Mouse (Mus musculus): ENCODE data around the gene Atad1. TPM values are rescaled to one million over a fixed set of nuclear protein-coding genes. Genes with fewer than 3 reads are reported as not detected.

Gene Atad1
- polyA plus RNA-seq, 1 experiment from 2014 or later: 66.5 TPM

- no peak for ATAC-seq (ENCODE audit: low read depth)
- H3K36me3 ChIP-seq (ENCODE audit: control insufficient read depth, insufficient read depth, low read length): peaks cover 6% of the 10 kb centered on the region; the same call in 1 of the 2 replicates
- no peak overlapping the region for H3K27ac ChIP-seq (replicated peaks; ENCODE audit: low read depth, low read length)
- 0 out of 2 replicates have a peak, but pooled peaks cover 4% of the 10 kb centered on the region for H3K9me3 ChIP-seq (ENCODE audit: control insufficient read depth, low read length)
- H3K4me3 ChIP-seq (ENCODE audit: low read depth, low read length): no peak overlapping the region
- WGBS: 48% methylated on average over 10 of the region's 10 CpGs
- no peak overlapping the region for H3K4me2 ChIP-seq (ENCODE audit: low read depth, low read length)
- no peaks in the 10 kb centered on the region for H3K4me1 ChIP-seq (ENCODE audit: control insufficient read depth, insufficient read depth, low read length)
- H3K27me3 ChIP-seq (replicated peaks; ENCODE audit: control insufficient read depth, insufficient read depth, low read length): no peaks in the 10 kb centered on the region
- no peak for DNase-seq (ENCODE audit: low spot score)
- no peak overlapping the region for H3K9ac ChIP-seq (ENCODE audit: low read depth, low read length)
These were observed 91.5 kb downstream of the Atad1 start for GRCm38 (mm10) chr19:32648019-32648571.

GRCm38 (mm10) chr19:32646382-32646781 is 93.2 kb downstream of the Atad1 start:
- H3K36me3 ChIP-seq (ENCODE audit: control insufficient read depth, insufficient read depth, low read length): peaks cover 9% of the 10 kb centered on the region; the same call in 1 of the 2 replicates
- no peak overlapping the region for H3K27ac ChIP-seq (replicated peaks; ENCODE audit: low read depth, low read length)
- H3K27me3 ChIP-seq (replicated peaks; ENCODE audit: control insufficient read depth, insufficient read depth, low read length): no peaks in the 10 kb centered on the region
- ATAC-seq (ENCODE audit: low read depth) (no peak), DNase-seq (ENCODE audit: low spot score) (no peak)
- H3K4me1 ChIP-seq (ENCODE audit: control insufficient read depth, insufficient read depth, low read length): no peaks in the 10 kb centered on the region
- H3K4me2 ChIP-seq (ENCODE audit: low read depth, low read length): no peak overlapping the region
- H3K9ac ChIP-seq (ENCODE audit: low read depth, low read length): no peak overlapping the region
- WGBS: 71% methylated on average over 3 of the region's 3 CpGs
- 0 out of 2 replicates have a peak, but pooled peaks cover 4% of the 10 kb centered on the region for H3K9me3 ChIP-seq (ENCODE audit: control insufficient read depth, low read length)
- no peak overlapping the region for H3K4me3 ChIP-seq (ENCODE audit: low read depth, low read length)

- H3K27me3 ChIP-seq (replicated peaks; ENCODE audit: control insufficient read depth, insufficient read depth, low read length): no peaks in the 10 kb centered on the region
- H3K9me3 ChIP-seq (ENCODE audit: control insufficient read depth, low read length): 0 out of 2 replicates have a peak, but pooled peaks cover 4% of the 10 kb centered on the region
- H3K4me2 ChIP-seq (ENCODE audit: low read depth, low read length): no peak overlapping the region
- H3K36me3 ChIP-seq (ENCODE audit: control insufficient read depth, insufficient read depth, low read length): peaks cover 12% of the 10 kb centered on the region; the same call in 1 of the 2 replicates
- no peak overlapping the region for H3K27ac ChIP-seq (replicated peaks; ENCODE audit: low read depth, low read length)
- 80% methylated on average over 7 of the region's 7 CpGs for WGBS
- ATAC-seq (ENCODE audit: low read depth) (no peak), DNase-seq (ENCODE audit: low spot score) (no peak)
- H3K4me3 ChIP-seq (ENCODE audit: low read depth, low read length): no peak overlapping the region
- H3K9ac ChIP-seq (ENCODE audit: low read depth, low read length): no peak overlapping the region
- H3K4me1 ChIP-seq (ENCODE audit: control insufficient read depth, insufficient read depth, low read length): no peaks in the 10 kb centered on the region
These were observed 93.6 kb downstream of the Atad1 start for GRCm38 (mm10) chr19:32645939-32646338.

- peaks cover 18% of the 10 kb centered on the region for H3K36me3 ChIP-seq (ENCODE audit: control insufficient read depth, insufficient read depth, low read length)
- ATAC-seq (ENCODE audit: low read depth) (no peak), DNase-seq (ENCODE audit: low spot score) (no peak)
- no peaks in the 10 kb centered on the region for H3K4me1 ChIP-seq (ENCODE audit: control insufficient read depth, insufficient read depth, low read length)
- H3K27ac ChIP-seq (replicated peaks; ENCODE audit: low read depth, low read length): no peak overlapping the region
- H3K9me3 ChIP-seq (ENCODE audit: control insufficient read depth, low read length): 0 out of 2 replicates have a peak, but pooled peaks cover 4% of the 10 kb centered on the region
- no peak overlapping the region for H3K9ac ChIP-seq (ENCODE audit: low read depth, low read length)
- no peak overlapping the region for H3K4me3 ChIP-seq (ENCODE audit: low read depth, low read length)
- no peak overlapping the region for H3K4me2 ChIP-seq (ENCODE audit: low read depth, low read length)
- 92% methylated on average over 3 of the region's 3 CpGs for WGBS
- H3K27me3 ChIP-seq (replicated peaks; ENCODE audit: control insufficient read depth, insufficient read depth, low read length): no peaks in the 10 kb centered on the region
These were observed 95.9 kb downstream of the Atad1 start for GRCm38 (mm10) chr19:32643642-32644041.

GRCm38 (mm10) chr19:32641995-32642394 is 97.6 kb downstream of the Atad1 start:
- no peaks in the 10 kb centered on the region for H3K27me3 ChIP-seq (replicated peaks; ENCODE audit: control insufficient read depth, insufficient read depth, low read length)
- no peak overlapping the region for H3K27ac ChIP-seq (replicated peaks; ENCODE audit: low read depth, low read length)
- 85% methylated on average over 8 of the region's 8 CpGs for WGBS
- 0 out of 2 replicates have a peak, but pooled peaks cover 4% of the 10 kb centered on the region for H3K9me3 ChIP-seq (ENCODE audit: control insufficient read depth, low read length)
- no peak overlapping the region for H3K9ac ChIP-seq (ENCODE audit: low read depth, low read length)
- H3K4me1 ChIP-seq (ENCODE audit: control insufficient read depth, insufficient read depth, low read length): no peaks in the 10 kb centered on the region
- no peak for ATAC-seq (ENCODE audit: low read depth)
- H3K4me2 ChIP-seq (ENCODE audit: low read depth, low read length): no peak overlapping the region
- no peak for DNase-seq (ENCODE audit: low spot score)
- no peak overlapping the region for H3K4me3 ChIP-seq (ENCODE audit: low read depth, low read length)
- peaks cover 18% of the 10 kb centered on the region for H3K36me3 ChIP-seq (ENCODE audit: control insufficient read depth, insufficient read depth, low read length)

- ATAC-seq (ENCODE audit: low read depth) (no peak), DNase-seq (ENCODE audit: low spot score) (no peak)
- no peaks in the 10 kb centered on the region for H3K27me3 ChIP-seq (replicated peaks; ENCODE audit: control insufficient read depth, insufficient read depth, low read length)
- 83% methylated on average over 7 of the region's 7 CpGs for WGBS
- peaks cover 18% of the 10 kb centered on the region for H3K36me3 ChIP-seq (ENCODE audit: control insufficient read depth, insufficient read depth, low read length)
- no peak overlapping the region for H3K27ac ChIP-seq (replicated peaks; ENCODE audit: low read depth, low read length)
- H3K9me3 ChIP-seq (ENCODE audit: control insufficient read depth, low read length): 0 out of 2 replicates have a peak, but pooled peaks cover 4% of the 10 kb centered on the region
- no peak overlapping the region for H3K4me2 ChIP-seq (ENCODE audit: low read depth, low read length)
- no peak overlapping the region for H3K9ac ChIP-seq (ENCODE audit: low read depth, low read length)
- no peak overlapping the region for H3K4me3 ChIP-seq (ENCODE audit: low read depth, low read length)
- no peaks in the 10 kb centered on the region for H3K4me1 ChIP-seq (ENCODE audit: control insufficient read depth, insufficient read depth, low read length)
These were observed 98.1 kb downstream of the Atad1 start for GRCm38 (mm10) chr19:32641535-32641934.

GRCm38 (mm10) chr19:32638276-32638903 is 101.2 kb downstream of the Atad1 start:
- H3K36me3 ChIP-seq (ENCODE audit: control insufficient read depth, insufficient read depth, low read length): peaks cover 15% of the 10 kb centered on the region
- DNase-seq (ENCODE audit: low spot score) (no peak), ATAC-seq (ENCODE audit: low read depth) (no peak)
- WGBS: 54% methylated on average over 13 of the region's 13 CpGs
- no peak overlapping the region for H3K27ac ChIP-seq (replicated peaks; ENCODE audit: low read depth, low read length)
- H3K9me3 ChIP-seq (ENCODE audit: control insufficient read depth, low read length): 0 out of 2 replicates have a peak, but pooled peaks cover under 1% of the 10 kb centered on the region
- H3K27me3 ChIP-seq (replicated peaks; ENCODE audit: control insufficient read depth, insufficient read depth, low read length): no peaks in the 10 kb centered on the region
- H3K9ac ChIP-seq (ENCODE audit: low read depth, low read length): no peak overlapping the region
- no peak overlapping the region for H3K4me3 ChIP-seq (ENCODE audit: low read depth, low read length)
- no peak overlapping the region for H3K4me2 ChIP-seq (ENCODE audit: low read depth, low read length)
- H3K4me1 ChIP-seq (ENCODE audit: control insufficient read depth, insufficient read depth, low read length): no peaks in the 10 kb centered on the region

GRCm38 (mm10) chr19:32637357-32638275 is 102.0 kb downstream of the Atad1 start:
- 60% methylated on average over 15 of the region's 16 CpGs for WGBS
- H3K36me3 ChIP-seq (ENCODE audit: control insufficient read depth, insufficient read depth, low read length): peaks cover 13% of the 10 kb centered on the region

More at GRCm38 (mm10) chr19:32637357-32638275, 102.0 kb downstream of the Atad1 start:
- no peak for DNase-seq (ENCODE audit: low spot score)
- no peak for ATAC-seq (ENCODE audit: low read depth)
- no peak overlapping the region for H3K4me3 ChIP-seq (ENCODE audit: low read depth, low read length)
- H3K4me1 ChIP-seq (ENCODE audit: control insufficient read depth, insufficient read depth, low read length): no peaks in the 10 kb centered on the region
- H3K27ac ChIP-seq (replicated peaks; ENCODE audit: low read depth, low read length): no peak overlapping the region
- H3K27me3 ChIP-seq (replicated peaks; ENCODE audit: control insufficient read depth, insufficient read depth, low read length): no peaks in the 10 kb centered on the region
- no peaks in the 10 kb centered on the region for H3K9me3 ChIP-seq (ENCODE audit: control insufficient read depth, low read length)
- H3K4me2 ChIP-seq (ENCODE audit: low read depth, low read length): no peak overlapping the region
- no peak overlapping the region for H3K9ac ChIP-seq (ENCODE audit: low read depth, low read length)
